Mouse (Mus musculus): ENCODE measurements at regions not wholly inside any gene's neighbourhood (a gene's known extent, or its start where the extent isn't known, plus 50 kb on each side); places are given as distances from the start of the nearest gene placed in this dataset.

DNA sequence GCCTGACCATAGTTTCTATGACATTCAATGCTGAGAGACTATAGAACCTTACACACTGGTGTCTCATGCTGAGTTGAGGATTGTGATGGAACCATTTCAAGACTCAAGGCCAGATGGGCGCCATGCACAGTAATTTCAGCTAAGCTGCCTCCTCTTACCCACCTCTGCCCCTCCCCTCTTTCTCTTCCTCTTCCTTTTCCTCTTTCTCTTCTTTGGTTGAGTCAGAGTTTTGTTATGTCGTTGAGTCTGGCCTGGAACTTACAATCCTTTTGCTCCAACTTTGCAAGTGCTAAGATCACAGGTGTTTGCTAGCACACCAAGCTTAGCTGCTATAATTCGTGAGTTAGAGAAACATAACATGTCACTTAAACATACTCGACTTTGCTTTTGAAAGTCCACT is 323.2 kb upstream of the Gm5148 start:
- DNase-seq (ENCODE audit: extremely low read depth, low read depth) = no peak

- no peak for DNase-seq (ENCODE audit: extremely low read depth, low read depth)
These were observed 322.3 kb upstream of the Gm5148 start for GRCm38 (mm10) chr3:38046611-38047010.

DNA sequence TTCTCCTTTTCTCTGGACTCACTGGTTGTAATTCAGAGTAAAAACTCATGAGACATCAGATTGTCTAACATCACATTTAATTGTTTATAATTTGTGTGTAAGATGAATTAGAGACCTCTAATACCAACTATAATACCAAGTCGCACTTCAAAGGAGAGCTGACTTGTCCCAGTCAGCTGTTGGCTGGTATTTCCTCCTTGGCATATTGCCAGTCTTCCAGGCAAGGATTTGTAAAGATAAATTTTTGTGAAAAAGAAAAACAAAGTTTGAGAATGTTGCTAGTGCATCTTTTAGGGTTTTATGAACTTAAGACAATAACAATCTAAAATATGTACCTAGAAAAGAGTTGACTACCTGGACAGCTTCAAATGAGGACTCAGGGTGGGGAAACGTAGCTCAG is 321.7 kb upstream of the Gm5148 start:
- no peak for DNase-seq (ENCODE audit: extremely low read depth, low read depth)

DNA sequence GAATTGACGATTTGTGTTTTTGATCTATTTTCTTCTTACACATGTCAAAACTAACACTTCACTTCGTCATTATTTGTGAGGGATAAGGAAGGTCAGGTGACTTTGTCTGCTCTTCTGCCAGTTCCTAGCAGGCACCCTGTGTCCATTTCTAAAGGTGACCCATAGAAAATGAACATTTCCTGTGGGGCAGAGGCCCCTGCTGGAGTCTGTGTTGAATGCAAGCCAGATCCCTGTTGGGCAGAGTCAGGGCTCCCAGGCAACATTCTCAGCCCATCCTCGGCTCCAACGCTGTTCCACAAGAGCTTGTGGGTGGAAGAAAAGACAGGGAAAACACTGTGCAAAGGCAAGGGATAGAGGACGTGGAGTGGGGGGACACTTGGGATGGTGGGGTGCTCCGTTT is 321.2 kb upstream of the Gm5148 start:
- DNase-seq (ENCODE audit: extremely low read depth, low read depth) = no peak

GRCm38 (mm10) chr3:38044338-38044737 is 320.0 kb upstream of the Gm5148 start:
- DNase-seq (ENCODE audit: extremely low read depth, low read depth) = no peak

DNA sequence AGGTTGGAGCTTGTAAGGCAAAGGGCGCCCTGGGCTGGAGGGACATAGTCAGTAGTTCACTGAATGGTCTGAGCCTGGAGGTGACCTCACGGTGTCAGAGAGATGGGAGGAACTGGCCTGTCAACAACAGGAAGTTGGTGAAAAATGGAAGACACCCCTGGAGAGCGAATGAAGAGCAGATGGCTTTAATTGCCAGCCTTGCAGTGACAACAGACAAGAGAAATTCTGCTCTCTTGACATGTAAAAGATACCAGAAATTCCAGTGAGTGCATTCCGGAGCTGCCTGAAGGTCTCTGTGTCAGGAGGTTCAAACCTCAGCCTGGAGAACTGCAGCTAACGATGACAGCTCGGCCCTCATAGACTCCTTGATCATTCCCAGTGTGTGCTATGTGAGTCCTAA is 318.3 kb upstream of the Gm5148 start:
- no peak for DNase-seq (ENCODE audit: extremely low read depth, low read depth)

- DNase-seq (ENCODE audit: extremely low read depth, low read depth) = no peak
These were observed 311.8 kb upstream of the Gm5148 start for GRCm38 (mm10) chr3:38036131-38036530.

- no peak for DNase-seq (ENCODE audit: extremely low read depth, low read depth)
These were observed 309.8 kb upstream of the Gm5148 start for GRCm38 (mm10) chr3:38034138-38034537.

GRCm38 (mm10) chr3:38014768-38015167 is 290.5 kb upstream of the Gm5148 start:
- DNase-seq (ENCODE audit: extremely low read depth, low read depth) = no peak

DNA sequence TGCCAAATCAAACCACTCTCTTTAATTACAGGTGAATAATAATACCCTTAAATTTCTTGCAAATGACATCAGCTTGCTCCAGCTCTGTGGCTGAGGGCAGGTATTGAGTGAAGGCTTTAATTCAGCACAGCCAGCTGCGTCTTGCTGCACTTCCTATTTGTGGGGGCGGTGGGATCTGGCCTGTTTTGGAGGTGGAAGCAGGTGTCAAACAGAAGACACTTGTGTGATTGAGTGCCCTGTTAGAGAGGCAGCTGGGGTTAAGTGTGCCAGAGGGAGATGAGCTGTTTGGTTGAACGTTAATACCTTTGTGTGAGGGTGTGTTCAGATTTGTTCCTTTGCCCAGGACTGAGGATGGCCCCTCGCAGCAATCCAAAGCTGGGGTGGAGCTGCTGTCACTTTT is 284.9 kb upstream of the Gm5148 start:
- DNase-seq (ENCODE audit: extremely low read depth, low read depth) = no peak

GRCm38 (mm10) chr3:38008321-38008720 is 284.0 kb upstream of the Gm5148 start:
- DNase-seq (ENCODE audit: extremely low read depth, low read depth) = peak; percentile 7

- DNase-seq (ENCODE audit: extremely low read depth, low read depth) = no peak
These were observed 283.3 kb upstream of the Gm5148 start for GRCm38 (mm10) chr3:38007626-38008025.

- no peak for DNase-seq (ENCODE audit: extremely low read depth, low read depth)
These were observed 278.0 kb upstream of the Gm5148 start for GRCm38 (mm10) chr3:38002275-38002674.

- no peak for DNase-seq (ENCODE audit: extremely low read depth, low read depth)
These were observed 275.5 kb upstream of the Gm5148 start for GRCm38 (mm10) chr3:37999779-38000178.

DNA sequence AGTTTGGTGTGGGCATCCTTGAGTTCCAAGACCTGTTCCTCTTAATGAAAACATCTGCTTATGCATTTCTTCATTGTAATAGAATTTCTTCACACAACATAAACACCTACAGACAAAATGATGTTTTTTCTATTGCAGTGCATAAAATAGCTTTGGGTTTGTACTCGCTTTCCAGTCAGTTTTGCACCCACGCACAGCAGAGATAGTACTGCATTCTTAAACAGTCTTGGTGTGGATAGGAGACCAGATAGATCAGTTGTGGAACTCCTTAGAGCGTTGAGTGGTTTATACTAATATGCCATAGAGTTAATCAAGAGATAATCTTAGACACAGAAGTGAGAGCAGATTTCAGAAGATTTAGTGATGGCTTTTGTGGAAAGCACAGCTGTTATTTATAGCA is 273.7 kb upstream of the Gm5148 start:
- no peak for DNase-seq (ENCODE audit: extremely low read depth, low read depth)

- no peak for DNase-seq (ENCODE audit: extremely low read depth, low read depth)
These were observed 265.7 kb upstream of the Gm5148 start for GRCm38 (mm10) chr3:37989992-37990391.

- no peak for DNase-seq (ENCODE audit: extremely low read depth, low read depth)
These were observed 263.6 kb upstream of the Gm5148 start for GRCm38 (mm10) chr3:37987775-37988505.

DNA sequence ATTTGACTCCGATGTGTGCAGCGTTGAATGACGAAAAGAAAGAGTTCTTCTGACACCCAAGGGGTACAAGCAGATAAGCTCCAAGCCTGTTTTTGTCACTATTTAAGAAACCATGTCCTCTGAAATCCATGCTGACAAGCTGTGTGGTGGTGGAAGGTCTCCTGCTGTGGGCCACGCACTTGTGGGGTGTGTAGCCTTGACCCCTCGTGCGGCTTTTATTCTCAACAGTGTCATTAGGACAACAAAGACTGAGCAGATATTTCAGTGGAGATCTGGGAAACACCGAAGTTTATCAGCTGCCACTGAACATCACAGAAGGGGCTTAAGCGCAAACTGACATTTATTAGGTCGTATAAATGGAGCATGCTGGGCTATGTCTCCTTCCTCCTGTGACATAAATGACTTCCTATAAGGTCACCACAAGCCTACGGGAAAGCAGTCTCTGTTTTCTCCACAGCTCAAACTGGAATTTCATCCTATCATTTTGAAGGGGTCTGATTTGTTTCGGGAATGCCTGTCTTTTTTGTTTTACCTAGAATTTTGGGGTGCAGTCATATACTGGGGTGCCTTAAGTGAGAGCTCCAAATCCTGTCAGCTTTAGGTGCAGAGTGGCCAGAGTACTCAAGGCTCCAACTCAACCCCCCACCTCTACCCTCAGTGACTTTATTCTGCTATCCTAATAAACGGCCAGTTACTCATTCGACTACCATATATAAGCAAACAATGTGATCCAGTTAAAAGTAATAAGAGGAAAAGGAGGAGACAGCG is 262.9 kb upstream of the Gm5148 start:
- DNase-seq (ENCODE audit: extremely low read depth, low read depth) = no peak

- no peak for DNase-seq (ENCODE audit: extremely low read depth, low read depth)
These were observed 260.4 kb upstream of the Gm5148 start for GRCm38 (mm10) chr3:37984706-37985105.

DNA sequence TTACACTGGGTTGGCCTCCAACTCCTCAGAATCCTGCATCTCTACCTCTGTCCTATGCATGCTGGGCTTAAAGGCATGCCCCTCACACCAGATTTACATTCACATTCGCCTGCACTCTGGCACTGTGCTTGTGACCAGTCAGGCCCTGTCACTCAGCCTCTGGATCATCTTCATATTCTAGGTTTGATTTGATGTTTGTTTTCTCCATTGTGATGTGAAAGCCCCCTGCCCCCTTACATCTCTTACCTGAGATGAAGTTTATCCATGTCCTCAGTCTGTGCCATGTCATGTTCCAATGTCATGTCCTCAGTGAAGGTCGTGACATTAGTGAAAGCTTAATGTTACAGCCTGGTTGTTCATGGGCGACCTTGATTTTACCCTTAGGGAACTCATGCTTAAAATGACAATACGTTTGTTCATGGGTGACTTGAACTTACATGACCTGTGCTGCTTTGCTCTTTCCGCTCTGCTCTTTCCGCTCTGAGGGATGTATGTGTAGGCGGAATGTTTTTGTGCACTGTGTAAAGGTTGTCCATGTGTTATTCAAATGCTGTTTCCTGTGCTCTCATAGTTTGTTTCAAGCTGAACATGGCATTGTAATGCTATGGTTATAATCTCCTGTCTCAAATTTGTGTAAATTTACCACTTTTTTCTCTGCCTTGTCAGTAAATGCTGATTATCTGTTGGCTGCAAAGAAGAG is 257.3 kb upstream of the Gm5148 start:
- DNase-seq (ENCODE audit: extremely low read depth, low read depth) = no peak

GRCm38 (mm10) chr3:37979871-37980270 is 255.6 kb upstream of the Gm5148 start:
- peak; percentile 48 for DNase-seq (ENCODE audit: extremely low read depth, low read depth)

GRCm38 (mm10) chr3:37978481-37978880 is 254.2 kb upstream of the Gm5148 start:
- peak; percentile 68 for DNase-seq (ENCODE audit: extremely low read depth, low read depth)
